Mouse (Mus musculus): Measurements from ENCODE around the gene Tfap2b. TPM values are rescaled to one million over a fixed set of nuclear protein-coding genes. Genes with fewer than 3 reads are reported as not detected.

Gene Tfap2b
- polyA plus RNA-seq, 1 experiment from 2014 or later, result not detected

GRCm38 (mm10) chr1:19213851-19214395 lies 5.2 kb downstream of the Tfap2b start:
- no peak overlapping the region for H3K4me2 ChIP-seq (replicated peaks; ENCODE audit: low read depth)
- H3K27ac ChIP-seq (ENCODE audit: low read depth, low read length), result no peak overlapping the region
- no peaks in the 10 kb centered on the region for H3K4me1 ChIP-seq (replicated peaks; ENCODE audit: control insufficient read depth, insufficient read depth, low read length)
- H3K36me3 ChIP-seq (ENCODE audit: control insufficient read depth, insufficient read depth), result no peaks in the 10 kb centered on the region
- TF ChIP-seq CTCF (IDR thresholded peaks at IDR 0.05; ENCODE audit: low read depth), result no peak
- H3K9ac ChIP-seq (ENCODE audit: low read depth, low read length), result no peak overlapping the region
- no peak overlapping the region for H3K4me3 ChIP-seq (ENCODE audit: low read depth, low read length)
- H3K27me3 ChIP-seq (replicated peaks; ENCODE audit: control insufficient read depth, insufficient read depth, low read length), result peaks cover 83% of the 10 kb centered on the region
- ATAC-seq, result no peak
- WGBS, result under 1% methylated on average over 36 of the region's 36 CpGs
- H3K9me3 ChIP-seq (ENCODE audit: control insufficient read depth), result no peaks in the 10 kb centered on the region

GRCm38 (mm10) chr1:19217391-19217790 lies 8.7 kb downstream of the Tfap2b start:
- no peak overlapping the region for H3K9ac ChIP-seq (ENCODE audit: low read depth, low read length)
- H3K4me3 ChIP-seq (ENCODE audit: low read depth, low read length), result no peak overlapping the region
- no peak overlapping the region for H3K27ac ChIP-seq (ENCODE audit: low read depth, low read length)
- no peaks in the 10 kb centered on the region for H3K36me3 ChIP-seq (ENCODE audit: control insufficient read depth, insufficient read depth)
- no peaks in the 10 kb centered on the region for H3K4me1 ChIP-seq (replicated peaks; ENCODE audit: control insufficient read depth, insufficient read depth, low read length)
- ATAC-seq, result no peak
- H3K27me3 ChIP-seq (replicated peaks; ENCODE audit: control insufficient read depth, insufficient read depth, low read length), result peaks cover 67% of the 10 kb centered on the region
- H3K9me3 ChIP-seq (ENCODE audit: control insufficient read depth), result no peaks in the 10 kb centered on the region
- 6% methylated on average over 16 of the region's 16 CpGs for WGBS
- TF ChIP-seq CTCF (IDR thresholded peaks at IDR 0.05; ENCODE audit: low read depth), result no peak
- H3K4me2 ChIP-seq (replicated peaks; ENCODE audit: low read depth), result no peak overlapping the region

GRCm38 (mm10) chr1:19218221-19218620 lies 9.5 kb downstream of the Tfap2b start:
- no peak for TF ChIP-seq CTCF (IDR thresholded peaks at IDR 0.05; ENCODE audit: low read depth)
- Histone ChIP-seq H3K4me2 (replicated peaks; ENCODE audit: low read depth) (no peak overlapping the region), H3K9me3 (ENCODE audit: control insufficient read depth) (no peaks in the 10 kb centered on the region), H3K27ac (ENCODE audit: low read depth, low read length) (no peak overlapping the region), H3K9ac (ENCODE audit: low read depth, low read length) (no peak overlapping the region), H3K4me3 (ENCODE audit: low read depth, low read length) (no peak overlapping the region), H3K27me3 (replicated peaks; ENCODE audit: control insufficient read depth, insufficient read depth, low read length) (peaks cover 62% of the 10 kb centered on the region), H3K36me3 (ENCODE audit: control insufficient read depth, insufficient read depth) (no peaks in the 10 kb centered on the region), H3K4me1 (replicated peaks; ENCODE audit: control insufficient read depth, insufficient read depth, low read length) (no peaks in the 10 kb centered on the region)
- ATAC-seq, result no peak
- WGBS, result 0% methylated on average over 7 of the region's 7 CpGs

DNA sequence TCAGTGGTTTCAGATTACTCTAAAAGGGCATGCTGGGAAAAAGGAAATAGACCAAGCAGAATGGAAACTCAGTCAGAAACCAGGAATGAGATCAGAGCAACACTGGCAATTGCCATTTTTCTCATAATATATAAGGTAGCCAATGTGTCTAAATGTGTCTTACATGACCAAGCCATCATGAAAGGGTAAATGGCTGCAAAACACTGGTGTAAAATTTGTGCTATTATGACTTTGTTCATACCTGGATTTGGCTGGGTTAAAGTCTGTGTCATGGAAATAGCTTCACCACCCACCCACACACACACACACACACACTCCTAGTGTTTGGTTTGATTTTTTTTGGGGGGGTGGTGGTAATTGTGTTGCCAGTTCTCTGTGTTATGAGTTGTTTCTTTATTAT lies 10.7 kb downstream of the Tfap2b start:
- Histone ChIP-seq H3K9me3 (ENCODE audit: control insufficient read depth) (no peaks in the 10 kb centered on the region), H3K4me3 (ENCODE audit: low read depth, low read length) (no peak overlapping the region), H3K36me3 (ENCODE audit: control insufficient read depth, insufficient read depth) (no peaks in the 10 kb centered on the region), H3K4me1 (replicated peaks; ENCODE audit: control insufficient read depth, insufficient read depth, low read length) (no peaks in the 10 kb centered on the region), H3K9ac (ENCODE audit: low read depth, low read length) (no peak overlapping the region), H3K4me2 (replicated peaks; ENCODE audit: low read depth) (no peak overlapping the region), H3K27me3 (replicated peaks; ENCODE audit: control insufficient read depth, insufficient read depth, low read length) (peaks cover 58% of the 10 kb centered on the region), H3K27ac (ENCODE audit: low read depth, low read length) (no peak overlapping the region)
- ATAC-seq, result no peak
- TF ChIP-seq CTCF (IDR thresholded peaks at IDR 0.05; ENCODE audit: low read depth), result no peak

DNA sequence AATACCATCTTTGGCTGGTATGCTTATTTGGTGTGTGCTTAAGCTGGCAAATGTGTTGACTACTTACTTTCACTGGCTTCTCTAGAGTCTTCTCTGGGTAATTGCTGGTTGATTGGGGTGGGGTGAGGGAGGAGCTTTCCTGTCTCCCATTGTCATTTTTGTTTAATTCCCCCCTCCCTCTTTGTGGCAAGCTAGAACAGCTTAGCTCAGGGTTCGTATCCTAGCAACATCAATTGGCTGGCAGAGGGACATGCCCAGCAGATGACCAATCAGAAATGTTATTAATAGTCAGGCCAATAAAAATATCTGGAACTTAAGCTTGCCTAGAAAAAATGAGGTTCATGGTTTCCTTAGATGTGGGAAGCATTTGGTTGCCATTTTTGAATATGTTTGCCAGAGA lies 11.8 kb downstream of the Tfap2b start:
- no peak for TF ChIP-seq CTCF (IDR thresholded peaks at IDR 0.05; ENCODE audit: low read depth)
- no peak overlapping the region for H3K4me2 ChIP-seq (replicated peaks; ENCODE audit: low read depth)
- H3K4me1 ChIP-seq (replicated peaks; ENCODE audit: control insufficient read depth, insufficient read depth, low read length), result no peaks in the 10 kb centered on the region
- H3K36me3 ChIP-seq (ENCODE audit: control insufficient read depth, insufficient read depth), result no peaks in the 10 kb centered on the region
- WGBS, result 0% methylated on average over 1 of the region's 1 CpGs
- no peaks in the 10 kb centered on the region for H3K9me3 ChIP-seq (ENCODE audit: control insufficient read depth)
- no peak overlapping the region for H3K9ac ChIP-seq (ENCODE audit: low read depth, low read length)
- H3K4me3 ChIP-seq (ENCODE audit: low read depth, low read length), result no peak overlapping the region
- ATAC-seq, result no peak
- no peak overlapping the region for H3K27ac ChIP-seq (ENCODE audit: low read depth, low read length)
- peaks cover 58% of the 10 kb centered on the region for H3K27me3 ChIP-seq (replicated peaks; ENCODE audit: control insufficient read depth, insufficient read depth, low read length)

GRCm38 (mm10) chr1:19221601-19222000 lies 12.9 kb downstream of the Tfap2b start:
- H3K4me2 ChIP-seq (replicated peaks; ENCODE audit: low read depth), result no peak overlapping the region
- H3K27me3 ChIP-seq (replicated peaks; ENCODE audit: control insufficient read depth, insufficient read depth, low read length), result peaks cover 54% of the 10 kb centered on the region
- no peaks in the 10 kb centered on the region for H3K36me3 ChIP-seq (ENCODE audit: control insufficient read depth, insufficient read depth)
- H3K4me1 ChIP-seq (replicated peaks; ENCODE audit: control insufficient read depth, insufficient read depth, low read length), result no peaks in the 10 kb centered on the region
- H3K4me3 ChIP-seq (ENCODE audit: low read depth, low read length), result no peak overlapping the region
- no peak for ATAC-seq
- H3K27ac ChIP-seq (ENCODE audit: low read depth, low read length), result no peak overlapping the region
- 2% methylated on average over 7 of the region's 7 CpGs for WGBS
- TF ChIP-seq CTCF (IDR thresholded peaks at IDR 0.05; ENCODE audit: low read depth), result no peak
- no peak overlapping the region for H3K9ac ChIP-seq (ENCODE audit: low read depth, low read length)
- H3K9me3 ChIP-seq (ENCODE audit: control insufficient read depth), result no peaks in the 10 kb centered on the region

DNA sequence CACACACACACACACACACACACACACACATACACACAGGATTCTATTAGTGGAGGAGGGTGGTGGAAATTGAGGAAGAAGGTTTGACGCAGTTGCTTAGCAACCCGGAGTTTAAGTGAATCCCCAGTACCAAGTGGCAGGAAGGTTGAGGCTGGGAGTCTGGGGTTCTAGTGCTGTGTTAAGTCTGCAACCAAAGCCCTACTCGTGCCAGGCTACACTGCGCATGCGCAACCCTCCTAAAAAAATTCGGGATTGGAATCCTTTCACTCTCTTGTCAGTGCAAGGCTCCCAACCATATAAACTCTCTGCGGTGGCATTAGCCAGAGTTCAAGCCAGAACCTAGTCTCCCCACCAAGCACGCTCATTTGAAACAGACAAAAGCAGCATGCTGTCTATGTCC lies 18.0 kb downstream of the Tfap2b start:
- no peak overlapping the region for H3K9ac ChIP-seq (ENCODE audit: low read depth, low read length)
- no peak overlapping the region for H3K27ac ChIP-seq (ENCODE audit: low read depth, low read length)
- no peaks in the 10 kb centered on the region for H3K9me3 ChIP-seq (ENCODE audit: control insufficient read depth)
- H3K27me3 ChIP-seq (replicated peaks; ENCODE audit: control insufficient read depth, insufficient read depth, low read length), result peaks cover 66% of the 10 kb centered on the region
- H3K36me3 ChIP-seq (ENCODE audit: control insufficient read depth, insufficient read depth), result no peaks in the 10 kb centered on the region
- WGBS, result 4% methylated on average over 8 of the region's 8 CpGs
- no peak for TF ChIP-seq CTCF (IDR thresholded peaks at IDR 0.05; ENCODE audit: low read depth)
- ATAC-seq, result no peak
- no peaks in the 10 kb centered on the region for H3K4me1 ChIP-seq (replicated peaks; ENCODE audit: control insufficient read depth, insufficient read depth, low read length)
- no peak overlapping the region for H3K4me3 ChIP-seq (ENCODE audit: low read depth, low read length)
- no peak overlapping the region for H3K4me2 ChIP-seq (replicated peaks; ENCODE audit: low read depth)
